Mouse (Mus musculus) thymus, postnatal 0 days (tissue): ENCODE measurements around the gene Stim1. TPM values are rescaled to one million over a fixed set of nuclear protein-coding genes. Genes with fewer than 3 reads are reported as not detected.
"Not testable (repeated sequence)": the region's sequence is repeated elsewhere in the genome, so short reads cannot be mapped to it uniquely, and the experiment has no call there.

Experiments
- DNase-seq: peaks from one replicate; pipeline ENCODE4 v3.0.0-alpha.2; 2015; ENCODE audit warnings: low spot score
- polyA plus RNA-seq: library from polyadenylated mRNA; unstranded; fragments of >200 nt; fragmentation: Nextera tagmentation; extraction: Ambion mirVana; gene quantifications from 2 replicates; pipeline ENCODE4 v1.2.1, GENCODE M21; 2015

Stim1 gene
- polyA plus RNA-seq, 1 experiment from 2014 or later: 42.1 TPM

DNA sequence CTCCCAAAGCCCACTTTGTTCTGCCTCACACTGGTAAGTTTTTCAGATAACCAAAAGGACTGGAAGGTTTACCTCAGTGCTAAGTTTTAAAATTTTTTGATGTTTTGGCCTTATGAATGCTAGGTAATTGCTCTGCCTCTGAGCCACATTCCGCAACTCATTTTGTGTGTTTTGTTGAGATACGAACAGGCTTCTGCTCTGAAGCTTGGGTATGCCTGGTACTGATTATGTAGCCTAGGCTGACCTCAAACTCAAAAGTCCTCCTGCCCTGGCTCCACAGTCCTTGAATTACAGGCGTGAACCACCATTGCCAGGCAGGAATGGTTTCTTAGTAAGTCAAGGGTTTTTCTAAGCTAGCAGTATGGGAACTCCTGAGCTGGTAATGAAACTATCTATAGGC, 90.5 kb downstream of the Stim1 start:
- DNase-seq: no peak

DNA sequence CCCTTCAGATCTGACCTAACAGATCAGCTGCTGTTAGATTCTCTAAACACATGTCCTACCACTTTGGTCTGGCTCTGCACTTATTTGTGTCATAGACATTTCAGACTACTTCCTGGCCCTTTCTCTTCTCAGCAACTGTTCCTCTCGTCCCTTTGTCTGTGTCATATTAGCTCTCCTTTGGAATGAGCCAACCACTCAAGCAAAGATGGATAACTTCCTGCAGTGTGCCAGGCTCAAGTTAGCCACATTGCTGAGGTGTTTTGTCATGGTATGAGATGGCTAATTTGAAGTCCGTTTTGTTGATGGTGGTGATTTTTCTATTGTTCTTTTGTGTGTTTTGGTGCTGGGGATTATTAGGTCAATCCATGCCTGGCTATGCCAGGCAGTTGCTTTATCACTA, 93.7 kb downstream of the Stim1 start:
- DNase-seq: no peak

DNA sequence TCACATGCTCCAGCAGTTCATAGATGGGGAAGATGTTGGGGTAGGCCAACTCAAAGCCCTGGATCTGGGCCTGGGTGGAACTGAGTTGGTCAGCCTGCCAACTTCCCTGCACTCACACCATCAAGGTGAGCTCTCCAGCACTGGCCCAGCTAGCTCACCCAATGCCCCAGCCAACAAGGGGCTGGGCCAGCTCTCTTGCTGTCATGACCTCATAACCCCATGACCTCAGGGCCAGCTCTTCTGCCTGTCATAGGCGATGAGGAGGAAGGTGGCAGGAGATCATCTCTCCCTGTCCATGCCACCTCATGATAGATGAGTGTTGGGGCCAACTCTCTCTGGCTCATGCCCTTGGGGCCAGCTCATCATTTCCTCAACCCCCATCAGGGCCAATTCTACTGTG, 96.2 kb downstream of the Stim1 start:
- DNase-seq: no peak

DNA sequence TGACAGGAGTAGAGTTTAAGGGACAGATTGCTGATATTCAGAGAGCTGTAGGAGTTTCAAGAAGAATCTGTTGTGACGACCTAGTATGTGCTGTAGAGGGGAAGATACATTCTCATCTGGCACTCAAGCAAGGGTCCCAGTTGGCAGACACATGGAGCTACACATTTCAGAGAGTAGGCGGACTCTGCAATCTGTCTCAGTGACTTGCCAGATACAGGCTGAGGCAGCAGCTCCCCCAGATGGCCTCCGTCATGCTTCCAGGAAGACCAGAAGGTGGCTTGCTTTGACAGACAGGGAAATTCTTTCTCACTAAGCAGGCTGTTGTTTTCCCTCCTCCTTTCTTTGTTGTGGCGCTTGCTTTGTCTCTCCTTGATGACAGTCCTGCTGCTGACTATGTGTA, 102.1 kb downstream of the Stim1 start:
- DNase-seq: peak; percentile 28

DNA sequence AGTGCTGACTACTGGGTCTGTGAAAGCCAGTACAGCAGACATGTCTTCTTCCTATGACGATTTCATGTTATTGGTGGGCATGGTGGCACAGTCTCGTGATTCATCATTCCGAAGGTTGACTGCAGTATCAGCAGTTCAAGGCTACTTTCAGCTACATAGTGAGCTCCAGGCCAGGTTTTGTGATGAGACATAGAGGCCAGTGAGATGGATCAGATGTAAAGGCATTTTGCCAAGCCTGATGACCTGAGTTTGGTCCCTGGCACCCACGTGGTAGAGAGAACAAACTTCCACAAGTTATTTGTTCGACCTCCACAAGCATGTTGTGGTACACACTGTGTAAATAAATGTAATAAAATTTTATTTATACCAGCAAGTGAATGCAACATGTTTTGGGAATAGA, 102.9 kb downstream of the Stim1 start:
- no peak for DNase-seq

DNA sequence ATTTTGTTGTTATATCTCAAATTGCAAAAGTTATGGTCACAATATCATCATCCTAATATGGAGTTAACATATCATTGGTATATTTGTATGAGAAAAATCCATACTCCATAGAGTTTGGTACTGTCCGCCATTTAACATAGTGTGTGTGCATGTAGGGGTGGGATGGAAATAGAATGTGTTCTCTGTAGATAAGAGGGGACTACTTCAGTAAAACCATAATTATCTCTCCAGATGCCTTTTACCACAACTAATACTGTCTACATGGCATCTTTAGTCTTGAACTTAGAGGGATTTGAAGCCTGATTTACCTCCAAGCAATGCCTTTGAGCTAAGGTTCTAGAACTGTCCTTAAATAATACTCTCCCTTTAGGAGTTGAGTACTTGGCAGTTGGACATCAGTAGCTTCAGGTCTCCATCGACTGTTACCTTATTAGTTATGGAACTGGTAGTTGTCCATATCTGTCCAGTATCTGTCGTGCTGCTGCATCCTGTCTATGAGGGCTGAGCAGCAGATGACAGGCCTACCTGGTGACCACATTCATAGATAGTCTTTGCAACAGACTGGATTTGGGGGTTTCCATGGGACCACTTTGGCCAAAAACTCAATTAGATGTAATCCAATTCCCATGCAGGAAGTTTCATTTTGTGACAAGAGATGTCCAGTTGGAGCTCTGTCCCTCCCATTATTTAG, 105.9 kb downstream of the Stim1 start:
- DNase-seq: no peak

DNA sequence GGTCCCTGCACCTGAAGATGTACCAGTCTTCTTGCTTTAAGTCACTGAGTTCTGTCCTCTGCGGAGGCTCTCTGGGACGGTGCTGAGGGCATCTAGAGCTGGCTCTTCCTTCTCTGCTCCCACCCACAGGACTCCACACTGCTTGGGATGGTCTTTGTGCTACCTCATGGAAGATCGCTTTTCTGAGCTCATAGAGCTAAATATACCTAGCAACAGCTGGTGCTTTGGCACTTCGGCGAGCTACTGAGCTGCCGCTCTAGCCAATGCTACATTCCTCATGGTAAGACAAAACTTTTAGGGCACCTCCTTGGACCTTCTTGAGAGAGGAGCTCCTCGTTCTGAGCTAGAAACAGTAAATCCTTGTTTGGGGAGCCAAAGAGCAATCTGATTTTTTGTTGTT, 115.6 kb downstream of the Stim1 start:
- DNase-seq: no peak

DNA sequence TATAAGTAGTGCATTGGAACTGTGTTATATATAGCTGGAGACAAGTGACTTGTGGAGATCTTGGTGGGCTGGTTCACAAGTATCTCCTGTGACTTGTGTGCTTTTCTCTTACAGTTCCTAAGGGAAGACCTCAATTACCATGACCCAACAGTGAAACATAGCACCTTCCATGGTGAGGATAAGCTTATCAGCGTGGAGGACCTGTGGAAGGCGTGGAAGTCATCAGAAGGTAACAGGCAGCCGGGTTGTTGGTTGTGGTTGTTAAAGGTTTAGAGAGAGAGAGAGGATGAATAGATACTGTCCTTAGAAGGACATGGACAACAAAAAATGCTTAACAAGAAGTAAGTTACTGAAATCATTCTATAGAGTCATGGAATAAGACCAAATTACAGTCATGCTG, 118.4 kb downstream of the Stim1 start:
- no peak for DNase-seq

DNA sequence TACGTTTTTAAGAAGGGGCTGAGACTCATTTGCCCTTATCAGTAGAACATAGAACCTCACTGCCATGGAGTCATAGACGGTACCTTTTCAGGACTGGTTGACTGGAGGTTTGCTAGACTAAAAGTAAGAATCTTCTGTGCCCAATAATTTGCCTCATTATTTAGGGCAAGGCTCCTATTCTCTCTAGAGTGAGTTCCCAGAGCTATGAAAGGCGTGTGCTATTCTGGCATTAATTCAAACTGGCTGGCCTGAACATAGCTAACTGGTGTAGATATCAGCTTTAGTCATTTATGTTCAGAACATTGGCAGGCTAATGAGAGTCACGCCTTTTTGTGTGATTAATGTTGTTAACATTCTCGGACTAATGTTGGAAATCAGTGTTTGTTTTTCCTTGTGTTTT, 121.5 kb downstream of the Stim1 start:
- no peak for DNase-seq

DNA sequence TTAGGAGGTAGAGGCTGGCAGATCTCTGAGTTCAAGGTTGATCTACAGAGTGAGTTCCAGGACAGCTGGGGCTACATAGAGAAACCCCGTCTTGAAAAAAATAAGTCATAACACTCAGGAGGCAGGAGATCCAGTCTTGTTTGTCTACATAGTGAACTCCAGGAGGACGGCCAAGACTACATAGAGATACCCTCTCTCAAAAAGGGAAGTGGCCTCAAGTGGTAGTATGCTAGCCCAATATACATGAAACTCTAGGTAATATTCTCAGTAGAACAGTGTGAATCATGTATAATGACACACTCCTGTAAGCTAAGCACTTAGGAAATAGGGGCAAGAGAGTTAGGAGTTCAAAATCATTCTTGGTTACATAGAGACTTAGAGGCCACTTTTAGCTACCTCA, 126.3 kb downstream of the Stim1 start:
- DNase-seq: no peak

DNA sequence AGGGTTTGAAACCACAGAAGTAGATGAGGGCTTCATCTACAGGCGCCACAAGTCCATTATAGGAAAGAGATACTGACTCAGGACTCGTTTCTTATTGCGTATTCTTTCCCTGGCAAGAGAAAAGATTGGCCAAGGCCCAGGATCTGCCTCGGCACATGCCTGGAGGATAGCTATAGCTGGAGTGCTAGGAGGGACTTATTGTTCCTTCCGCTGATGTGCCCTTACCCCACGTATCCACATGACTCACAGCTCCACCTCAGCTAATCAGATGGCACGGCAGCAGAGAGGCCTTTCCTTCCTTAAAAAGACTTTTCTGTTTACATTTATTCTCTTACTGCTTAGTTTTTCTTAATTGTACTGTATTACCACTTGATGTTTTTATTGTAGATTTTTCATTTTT, 128.3 kb downstream of the Stim1 start:
- DNase-seq: no peak

DNA sequence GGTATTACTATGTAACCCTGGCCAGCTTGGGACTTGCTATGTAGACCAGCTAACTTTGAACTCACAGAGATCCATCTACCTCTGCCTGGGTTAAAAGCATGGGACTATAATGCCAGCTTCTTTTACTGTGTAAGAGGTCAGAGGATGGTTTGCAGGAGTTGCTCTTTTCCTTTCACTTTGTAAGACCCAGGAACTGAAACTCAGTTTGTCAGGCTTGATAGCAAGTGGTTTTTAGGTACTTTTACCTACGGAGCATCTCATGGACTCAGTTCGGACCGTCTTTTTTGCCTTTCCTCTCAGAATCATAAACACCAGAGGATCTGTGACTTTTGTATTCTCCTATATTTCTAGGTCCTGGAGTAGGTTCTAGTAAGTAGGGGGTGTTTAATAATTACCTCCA, 128.7 kb downstream of the Stim1 start:
- DNase-seq: no peak

DNA sequence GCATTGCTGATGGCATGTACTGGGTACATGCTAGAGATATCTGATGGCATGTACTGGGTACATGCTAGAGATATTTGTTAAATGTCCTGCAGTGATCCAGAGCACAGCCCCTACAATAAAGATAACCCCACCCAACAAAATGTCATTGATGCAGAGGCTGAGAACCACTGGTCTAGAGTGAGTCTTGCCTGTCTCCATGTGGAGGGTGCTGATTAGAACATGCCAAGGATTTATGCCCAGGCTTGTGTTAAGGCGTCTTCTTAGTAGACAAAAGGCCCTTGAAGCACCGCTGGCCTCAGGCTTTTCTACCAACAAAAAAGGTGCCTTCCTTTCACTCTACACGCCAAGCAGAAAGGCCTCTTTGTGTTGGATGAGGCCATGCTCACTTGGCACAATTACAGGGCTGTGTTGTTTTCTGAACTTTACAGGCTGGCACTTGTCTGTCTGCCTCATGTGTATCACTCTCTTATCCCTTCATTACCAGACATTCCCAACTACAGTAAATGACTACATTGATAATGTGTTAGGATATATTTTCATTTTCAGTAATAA, 131.7 kb downstream of the Stim1 start:
- no peak for DNase-seq

DNA sequence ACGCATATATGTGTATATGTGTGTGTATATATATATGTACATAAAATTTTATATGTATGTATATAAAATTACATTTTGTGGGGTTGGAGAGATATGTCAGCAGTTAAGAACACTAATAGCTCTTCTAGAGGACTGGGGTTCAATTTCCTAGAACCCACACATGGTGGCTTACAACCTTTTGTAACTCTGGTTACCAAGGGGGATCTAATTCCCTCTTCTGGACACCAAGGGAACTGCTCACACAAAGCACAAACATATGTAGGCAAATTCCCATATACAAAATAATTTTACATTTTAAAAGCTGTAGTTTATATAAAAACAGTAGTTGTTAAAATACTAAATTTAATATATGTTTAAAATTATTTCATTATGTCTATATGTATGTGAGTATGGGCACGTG, 136.5 kb downstream of the Stim1 start:
- DNase-seq: no peak

DNA sequence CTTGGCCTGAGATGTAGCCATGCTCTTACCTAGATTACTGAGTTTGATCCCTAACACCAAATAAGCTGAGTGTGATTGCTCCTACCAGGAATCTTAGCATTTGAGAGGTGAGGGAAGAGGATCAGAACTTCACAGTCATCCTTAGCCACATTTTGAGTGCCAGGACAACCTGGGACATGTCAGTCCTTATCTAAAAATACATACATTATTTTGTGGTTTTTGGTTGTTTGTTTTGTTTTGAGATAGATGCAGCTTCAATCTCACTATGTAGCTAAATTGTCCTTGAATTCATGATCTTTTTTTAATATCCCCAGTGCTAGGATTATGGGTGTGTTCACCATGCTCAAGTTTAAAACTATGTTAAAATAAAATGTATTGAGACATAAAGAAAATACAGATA, 139.8 kb downstream of the Stim1 start:
- DNase-seq: no peak

DNA sequence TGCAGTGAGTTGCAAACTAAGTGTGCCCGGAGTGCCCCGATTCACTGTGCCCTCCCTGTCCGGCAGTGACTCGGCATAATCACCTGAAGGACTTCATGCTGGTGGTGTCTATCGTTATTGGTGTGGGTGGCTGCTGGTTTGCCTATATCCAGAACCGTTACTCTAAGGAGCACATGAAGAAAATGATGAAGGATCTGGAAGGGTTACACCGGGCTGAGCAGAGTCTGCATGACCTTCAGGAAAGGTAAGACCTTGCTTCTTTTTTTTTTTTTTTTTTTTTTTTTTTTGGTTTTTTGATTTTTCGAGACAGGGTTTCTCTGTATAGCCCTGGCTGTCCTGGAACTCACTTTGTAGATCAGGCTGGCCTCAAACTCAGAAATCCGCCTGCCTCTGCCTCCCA, 147.7 kb downstream of the Stim1 start:
- not testable (repeated sequence) for DNase-seq

DNA sequence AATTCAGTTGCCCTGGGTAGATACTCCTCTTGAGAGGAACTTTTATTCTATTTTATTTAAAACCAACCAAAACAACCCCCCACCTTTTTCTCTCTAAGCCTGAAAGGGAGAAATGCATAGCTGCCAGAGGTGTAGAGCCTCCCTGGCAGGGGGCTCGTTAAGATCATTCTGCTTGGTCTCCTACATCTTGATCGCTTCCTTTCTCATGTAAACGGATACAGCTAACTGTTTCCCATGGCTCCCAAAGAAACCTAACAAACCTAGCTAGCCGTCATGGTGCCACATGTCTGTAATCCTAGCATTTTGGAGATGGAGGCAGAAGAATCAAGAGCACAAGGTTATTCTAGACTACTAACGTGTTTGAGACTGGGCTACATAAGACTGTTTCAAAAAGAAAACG, 148.2 kb downstream of the Stim1 start:
- no peak for DNase-seq

DNA sequence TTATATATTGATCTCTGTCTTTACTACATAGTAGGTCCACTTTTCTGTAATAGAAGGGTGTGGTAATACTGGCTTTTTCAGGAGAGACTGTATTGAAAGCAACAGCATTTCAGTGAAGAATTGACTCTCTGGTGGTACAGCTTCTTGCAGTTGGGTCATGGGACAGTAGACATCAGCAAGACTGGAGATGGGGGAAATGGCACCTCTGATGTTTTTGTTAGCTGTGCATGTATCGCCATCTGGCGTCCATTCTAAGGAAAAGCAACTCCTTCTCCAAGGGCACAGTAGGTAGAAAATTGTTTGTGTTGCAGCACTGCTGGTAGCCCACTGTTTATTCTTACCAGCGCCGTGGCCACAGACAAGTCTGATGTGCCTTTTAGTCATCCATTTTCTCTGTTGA, 149.8 kb downstream of the Stim1 start:
- peak; percentile 77 for DNase-seq

DNA sequence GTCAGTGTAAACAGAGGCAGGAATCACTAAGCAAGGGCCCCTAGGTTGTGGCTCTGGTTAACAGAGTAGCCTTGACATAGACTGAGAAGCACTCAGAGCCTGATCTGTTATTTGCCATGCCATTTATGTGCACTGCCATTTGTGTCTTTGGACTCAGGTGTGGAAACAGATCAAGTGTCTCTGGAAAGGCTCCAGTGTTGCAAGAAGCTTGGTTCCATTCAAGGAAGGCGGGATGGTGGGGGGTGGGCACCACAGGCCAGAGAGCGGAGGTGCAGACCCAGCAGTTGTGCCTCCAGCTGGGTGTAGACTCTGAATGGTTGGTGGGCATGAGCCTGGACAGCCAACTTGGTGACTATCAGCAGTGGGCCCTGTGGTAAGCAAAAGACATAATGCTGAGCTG, 154.4 kb downstream of the Stim1 start:
- DNase-seq: no peak

DNA sequence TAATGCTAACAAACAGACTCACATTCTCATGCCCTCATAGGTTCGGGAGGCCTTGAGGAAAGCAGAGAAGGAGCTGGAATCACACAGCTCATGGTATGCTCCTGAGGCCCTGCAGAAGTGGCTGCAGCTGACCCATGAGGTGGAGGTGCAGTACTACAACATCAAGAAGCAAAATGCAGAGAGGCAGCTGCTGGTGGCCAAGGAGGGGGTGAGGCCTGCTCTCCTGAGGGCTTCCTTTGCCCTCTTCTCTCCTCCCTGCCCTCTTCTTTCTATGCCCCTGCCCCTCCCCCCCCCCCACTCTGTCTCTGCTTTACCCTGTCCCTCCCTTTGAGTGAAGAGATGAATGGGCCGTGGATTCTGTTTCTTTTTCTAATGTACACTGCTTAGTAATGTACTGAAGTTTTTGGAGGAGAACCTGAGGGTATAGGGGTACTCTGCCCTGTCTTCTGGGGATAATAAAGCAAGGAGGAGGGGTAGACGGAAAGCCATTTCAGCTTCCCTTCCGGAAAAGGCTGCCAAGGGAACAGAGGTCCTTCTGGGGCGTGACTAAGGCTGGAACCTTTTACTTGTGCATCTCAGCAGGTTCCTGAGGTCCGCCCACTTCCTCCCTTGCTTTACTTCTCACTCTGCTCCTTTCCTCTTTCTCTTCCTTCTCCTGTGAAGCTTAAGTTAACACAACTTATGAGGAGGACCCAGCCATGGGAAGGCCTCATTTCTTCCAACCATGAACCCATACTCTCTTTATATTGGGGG, 158.5 kb downstream of the Stim1 start:
- peak; percentile 40 for DNase-seq

DNA sequence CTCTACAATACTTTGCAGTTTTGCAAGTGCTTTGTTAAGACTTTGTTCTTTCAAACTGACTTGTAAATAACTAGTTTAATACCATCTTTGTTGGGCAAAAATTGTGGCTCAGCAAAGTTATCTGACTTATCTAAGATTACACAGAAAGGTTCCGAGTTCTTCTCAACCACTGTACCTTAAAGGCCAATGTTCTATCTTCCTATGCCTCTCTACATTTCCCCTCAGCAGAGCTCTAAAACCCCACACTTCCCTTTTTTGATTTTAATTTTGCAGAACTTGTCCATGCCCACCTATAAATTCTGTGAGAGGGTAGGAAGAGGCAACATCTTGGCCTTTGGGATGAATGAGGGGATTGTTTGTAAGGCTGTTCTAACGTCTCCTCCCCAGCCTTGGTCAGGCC, 166.7 kb downstream of the Stim1 start:
- no peak for DNase-seq

DNA sequence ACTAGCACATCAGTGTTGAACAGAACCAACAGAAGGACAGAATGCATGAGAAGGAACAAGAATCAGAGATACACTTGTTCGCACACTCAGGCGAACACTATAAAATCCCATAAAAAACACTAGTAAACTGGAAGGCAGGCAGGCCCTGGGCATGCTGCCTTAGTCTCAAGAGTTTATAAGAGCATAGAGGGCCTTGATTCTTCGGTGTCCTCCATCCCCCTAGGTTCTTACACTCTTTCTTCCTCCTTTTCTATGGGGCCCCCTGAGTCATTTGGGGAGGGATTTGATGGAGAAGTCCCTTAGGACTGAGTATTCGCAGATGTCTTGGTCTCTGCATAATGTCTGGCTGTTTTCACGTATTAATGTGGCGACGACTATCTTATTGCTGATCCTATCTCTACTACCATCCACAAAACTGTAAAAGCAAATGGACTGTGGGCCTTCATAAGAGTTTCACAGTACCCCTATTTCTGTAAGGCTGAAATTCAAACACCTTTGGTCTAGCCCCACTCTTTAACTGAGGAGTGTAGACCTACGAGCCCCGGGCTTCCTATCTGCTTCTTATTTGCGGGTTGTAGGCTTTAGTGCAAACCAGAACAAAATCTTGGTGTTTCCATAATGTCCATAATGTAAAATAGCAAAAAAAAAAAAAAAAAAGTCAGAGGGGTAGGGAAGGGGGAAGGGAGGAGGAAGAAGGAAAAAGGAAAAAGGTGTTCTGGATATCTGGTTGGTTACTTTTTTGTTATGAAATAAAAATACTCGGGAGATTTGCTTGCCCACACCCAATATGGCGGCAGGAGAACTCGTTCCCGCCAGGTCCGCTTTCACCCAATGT, 173.4 kb downstream of the Stim1 start:
- DNase-seq: no peak
